Mouse (Mus musculus): ENCODE data around the gene Nkx2-5. TPM values are rescaled to one million over a fixed set of nuclear protein-coding genes. Genes with fewer than 3 reads are reported as not detected.

Gene Nkx2-5
- polyA plus RNA-seq, 1 experiment, result not detected

DNA sequence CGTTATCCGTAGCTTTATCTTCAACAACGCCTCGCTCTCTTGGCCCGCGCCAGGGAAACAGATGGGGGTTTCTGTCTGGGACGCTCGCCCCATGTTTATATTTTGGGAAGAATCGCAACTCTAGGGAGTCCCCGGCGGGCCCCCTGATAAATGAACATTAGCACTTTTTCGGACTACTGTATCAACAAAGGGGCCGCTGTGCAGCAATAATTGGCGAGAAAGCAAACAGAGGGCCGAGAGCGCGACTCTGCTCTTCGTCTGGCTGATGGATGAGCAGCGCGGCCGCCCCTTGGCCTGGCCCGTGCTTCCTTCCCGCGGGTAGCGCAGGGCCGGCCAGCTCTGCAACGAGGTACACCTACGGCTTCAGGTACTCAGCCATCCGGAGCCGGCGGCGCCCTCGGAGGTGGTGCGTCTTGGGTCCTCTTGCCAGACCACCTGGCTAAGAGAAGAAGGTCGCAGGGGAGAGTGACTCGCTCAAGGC is 398 bp downstream of the Nkx2-5 start:
- H3K4me1 ChIP-seq (ENCODE audit: control insufficient read depth, insufficient read depth, insufficient read length, low read length), result peaks cover under 1% of the 10 kb centered on the region; the same call in 1 of the 2 replicates
- no peak overlapping the region for H3K4me3 ChIP-seq (ENCODE audit: insufficient read depth, low read depth, low read length)
- H3K27ac ChIP-seq (replicated peaks; ENCODE audit: low read depth, low read length), result no peak overlapping the region

- Histone ChIP-seq H3K4me1 (ENCODE audit: control insufficient read depth, insufficient read depth, insufficient read length, low read length) (no peaks in the 10 kb centered on the region), H3K4me3 (ENCODE audit: insufficient read depth, low read depth, low read length) (no peak overlapping the region), H3K27ac (replicated peaks; ENCODE audit: low read depth, low read length) (no peak overlapping the region)
These were observed 1.0 kb downstream of the Nkx2-5 start for GRCm38 (mm10) chr17:26843696-26844236.

- H3K27ac ChIP-seq (replicated peaks; ENCODE audit: low read depth, low read length), result no peak overlapping the region
- H3K4me1 ChIP-seq (ENCODE audit: control insufficient read depth, insufficient read depth, insufficient read length, low read length), result no peaks in the 10 kb centered on the region
- no peak overlapping the region for H3K4me3 ChIP-seq (ENCODE audit: insufficient read depth, low read depth, low read length)
These were observed 1.6 kb downstream of the Nkx2-5 start for GRCm38 (mm10) chr17:26843229-26843567.

DNA sequence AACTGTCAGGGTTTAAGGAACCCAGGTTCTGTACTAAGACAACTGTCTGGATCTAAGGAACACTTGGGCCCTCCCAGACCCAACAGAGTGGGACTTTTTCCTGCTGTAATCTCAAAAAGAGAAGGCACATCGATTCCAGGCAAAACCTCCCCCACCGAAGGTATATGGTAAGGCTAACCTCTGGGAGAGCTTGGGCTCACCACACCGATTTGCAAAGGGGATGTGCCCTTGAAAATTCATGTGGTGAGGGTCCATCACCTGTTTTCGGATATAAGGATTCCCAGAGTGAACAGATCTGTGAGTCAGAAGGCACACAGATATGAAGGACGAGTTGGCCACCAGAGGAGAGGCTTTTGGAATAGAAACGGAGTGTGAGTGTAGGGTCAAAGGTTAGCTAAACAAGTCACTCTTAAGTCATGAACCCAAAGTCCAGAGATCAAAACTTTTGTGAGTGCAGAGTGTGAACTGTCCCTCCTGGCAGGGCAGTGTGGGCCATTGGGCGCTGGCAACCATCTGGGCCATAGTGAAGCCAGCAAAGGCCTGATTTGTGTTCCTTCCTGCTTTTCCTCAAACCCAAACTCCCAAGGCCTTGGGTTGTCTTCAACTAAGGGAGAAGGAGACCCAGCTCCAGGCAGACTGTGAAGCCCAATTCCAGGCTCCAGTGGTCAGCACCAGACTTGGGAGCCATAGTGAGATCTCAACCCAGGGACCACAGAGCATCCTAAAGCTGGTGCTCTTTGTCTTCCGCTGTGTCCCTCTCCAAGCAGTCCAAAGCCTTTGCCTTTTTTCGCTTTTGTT is 2.2 kb downstream of the Nkx2-5 start:
- no peak overlapping the region for H3K27ac ChIP-seq (replicated peaks; ENCODE audit: low read depth, low read length)
- H3K4me3 ChIP-seq (ENCODE audit: insufficient read depth, low read depth, low read length), result no peak overlapping the region
- H3K4me1 ChIP-seq (ENCODE audit: control insufficient read depth, insufficient read depth, insufficient read length, low read length), result no peaks in the 10 kb centered on the region

DNA sequence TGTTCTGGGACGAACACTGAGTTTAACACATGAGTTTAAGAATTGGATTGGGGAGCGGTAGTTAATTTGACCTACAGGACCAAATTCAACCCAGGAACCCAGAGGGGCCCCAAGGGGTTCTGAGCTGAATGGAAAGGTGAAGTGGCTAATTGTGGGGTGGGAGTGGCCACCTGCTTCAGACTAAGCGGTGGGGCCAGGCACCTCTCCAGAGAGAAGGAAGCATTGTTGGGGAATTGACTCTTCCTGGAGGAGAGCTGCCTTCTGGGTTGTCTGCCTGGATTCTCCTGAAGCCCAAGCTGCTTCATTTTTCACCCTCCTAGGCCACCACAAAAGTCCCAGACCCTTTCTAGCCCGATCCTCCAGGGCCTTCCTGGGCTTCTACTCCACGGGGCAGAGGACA is 2.8 kb downstream of the Nkx2-5 start:
- Histone ChIP-seq H3K4me3 (ENCODE audit: insufficient read depth, low read depth, low read length) (no peak overlapping the region), H3K4me1 (ENCODE audit: control insufficient read depth, insufficient read depth, insufficient read length, low read length) (no peaks in the 10 kb centered on the region), H3K27ac (replicated peaks; ENCODE audit: low read depth, low read length) (no peak overlapping the region)

GRCm38 (mm10) chr17:26840922-26841731 is 3.7 kb downstream of the Nkx2-5 start:
- Histone ChIP-seq H3K4me3 (ENCODE audit: insufficient read depth, low read depth, low read length) (no peak overlapping the region), H3K27ac (replicated peaks; ENCODE audit: low read depth, low read length) (no peak overlapping the region)

DNA sequence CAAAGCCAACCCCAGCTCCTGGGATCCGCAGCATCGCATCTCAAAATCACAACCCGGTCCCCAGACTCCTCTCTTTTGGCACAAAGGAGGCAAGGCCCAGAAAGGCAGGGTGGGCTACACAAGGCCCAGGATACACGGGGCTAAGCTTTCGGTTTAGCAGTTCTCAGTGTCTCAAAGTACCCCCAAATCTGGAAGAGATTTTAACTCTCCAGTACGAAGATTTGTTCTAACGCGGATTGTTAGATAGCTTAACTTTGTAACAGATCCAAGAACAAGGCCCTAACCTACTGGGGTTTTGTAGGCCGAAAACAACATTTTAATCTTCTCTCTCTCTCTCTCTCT is 4.4 kb downstream of the Nkx2-5 start:
- Histone ChIP-seq H3K27ac (replicated peaks; ENCODE audit: low read depth, low read length) (no peak overlapping the region), H3K4me3 (ENCODE audit: insufficient read depth, low read depth, low read length) (no peak overlapping the region)

More at GRCm38 (mm10) chr17:26840922-26841731, 3.7 kb downstream of the Nkx2-5 start:
- no peaks in the 10 kb centered on the region for H3K4me1 ChIP-seq (ENCODE audit: control insufficient read depth, insufficient read depth, insufficient read length, low read length)

DNA sequence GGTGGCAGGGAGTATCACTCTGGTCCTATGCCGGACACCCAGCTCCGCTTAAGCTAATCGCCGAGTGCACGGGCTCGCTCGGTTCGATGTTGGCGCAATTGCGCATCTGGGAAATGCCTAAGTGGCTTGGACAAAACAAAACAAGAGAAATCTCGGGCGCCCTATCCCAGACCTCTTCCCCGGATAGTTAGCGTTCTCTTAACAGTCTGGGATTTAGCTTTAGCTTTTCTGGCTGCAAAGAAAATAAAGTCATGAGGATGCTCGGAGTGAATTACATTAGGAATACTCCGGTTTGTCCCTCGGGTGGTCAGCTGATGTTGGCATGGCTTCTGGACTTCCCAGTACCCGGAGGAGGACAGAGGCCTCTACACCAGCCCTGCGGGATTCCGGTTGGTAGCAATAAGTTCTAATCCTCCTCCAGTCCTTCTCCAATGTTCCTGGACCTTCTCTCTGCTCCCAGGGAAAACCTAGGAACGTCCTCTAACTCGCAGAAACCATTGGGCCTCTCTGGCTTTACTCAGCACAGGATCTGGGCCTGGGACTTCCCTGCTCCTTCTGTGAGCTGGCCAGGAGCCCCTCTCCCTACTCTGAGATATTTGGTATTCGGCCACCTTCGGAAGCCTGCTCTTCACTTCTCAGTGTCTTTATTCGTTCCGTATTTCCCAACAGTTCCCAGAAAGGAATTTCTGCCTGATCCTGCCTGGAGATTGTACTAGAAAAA is 4.9 kb downstream of the Nkx2-5 start:
- no peaks in the 10 kb centered on the region for H3K4me1 ChIP-seq (ENCODE audit: control insufficient read depth, insufficient read depth, insufficient read length, low read length)
- no peak overlapping the region for H3K4me3 ChIP-seq (ENCODE audit: insufficient read depth, low read depth, low read length)
- H3K27ac ChIP-seq (replicated peaks; ENCODE audit: low read depth, low read length), result no peak overlapping the region

More for the DNA sequence above, 4.4 kb downstream of the Nkx2-5 start:
- H3K4me1 ChIP-seq (ENCODE audit: control insufficient read depth, insufficient read depth, insufficient read length, low read length), result no peaks in the 10 kb centered on the region

DNA sequence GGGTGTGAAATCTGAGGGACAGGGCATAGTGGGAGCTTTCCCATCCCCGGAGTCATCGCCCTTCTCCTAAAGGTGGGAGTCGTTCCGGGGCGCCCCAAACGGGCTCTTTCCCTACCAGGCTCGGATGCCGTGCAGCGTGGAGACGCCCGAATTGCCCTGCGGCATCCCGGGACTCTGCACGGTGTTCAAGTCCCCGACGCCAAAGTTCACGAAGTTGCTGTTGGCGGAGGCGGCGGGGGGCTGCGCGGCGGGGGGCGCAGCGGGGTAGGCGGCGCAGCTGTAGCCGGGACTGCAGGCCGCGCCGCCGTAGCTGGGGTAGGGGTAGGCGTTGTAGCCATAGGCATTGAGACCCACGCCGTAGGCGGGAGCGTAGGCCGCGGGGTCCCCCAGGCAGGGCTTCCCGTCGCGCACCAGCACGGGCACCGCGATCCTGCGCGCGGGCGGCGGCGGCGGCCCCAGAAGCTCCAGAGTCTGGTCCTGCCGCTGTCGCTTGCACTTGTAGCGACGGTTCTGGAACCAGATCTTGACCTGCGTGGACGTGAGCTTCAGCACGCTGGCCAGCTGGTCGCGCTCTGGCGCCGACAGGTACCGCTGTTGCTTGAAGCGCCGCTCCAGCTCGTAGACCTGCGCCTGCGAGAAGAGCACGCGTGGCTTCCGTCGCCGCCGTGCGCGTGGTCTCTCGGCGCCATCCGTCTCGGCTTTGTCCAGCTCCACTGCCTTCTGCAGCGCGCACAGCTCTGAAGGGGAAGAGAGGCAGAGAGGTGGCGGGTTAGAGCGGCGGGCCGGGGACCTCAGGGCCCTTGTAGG is 5.7 kb downstream of the Nkx2-5 start:
- H3K4me3 ChIP-seq (ENCODE audit: insufficient read depth, low read depth, low read length), result no peak overlapping the region
- no peak overlapping the region for H3K27ac ChIP-seq (replicated peaks; ENCODE audit: low read depth, low read length)
- no peaks in the 10 kb centered on the region for H3K4me1 ChIP-seq (ENCODE audit: control insufficient read depth, insufficient read depth, insufficient read length, low read length)

- H3K4me1 ChIP-seq (ENCODE audit: control insufficient read depth, insufficient read depth, insufficient read length, low read length), result no peaks in the 10 kb centered on the region
- no peak overlapping the region for H3K4me3 ChIP-seq (ENCODE audit: insufficient read depth, low read depth, low read length)
- H3K27ac ChIP-seq (replicated peaks; ENCODE audit: low read depth, low read length), result no peak overlapping the region
These were observed 6.5 kb downstream of the Nkx2-5 start for GRCm38 (mm10) chr17:26838191-26838910.

- no peak overlapping the region for H3K27ac ChIP-seq (replicated peaks; ENCODE audit: low read depth, low read length)
- no peak overlapping the region for H3K4me3 ChIP-seq (ENCODE audit: insufficient read depth, low read depth, low read length)
- H3K4me1 ChIP-seq (ENCODE audit: control insufficient read depth, insufficient read depth, insufficient read length, low read length), result no peaks in the 10 kb centered on the region
These were observed 7.2 kb downstream of the Nkx2-5 start for GRCm38 (mm10) chr17:26837546-26837985.

GRCm38 (mm10) chr17:26836786-26837545 is 7.8 kb downstream of the Nkx2-5 start:
- H3K27ac ChIP-seq (replicated peaks; ENCODE audit: low read depth, low read length), result no peak overlapping the region
- H3K4me1 ChIP-seq (ENCODE audit: control insufficient read depth, insufficient read depth, insufficient read length, low read length), result no peaks in the 10 kb centered on the region
- no peak overlapping the region for H3K4me3 ChIP-seq (ENCODE audit: insufficient read depth, low read depth, low read length)

GRCm38 (mm10) chr17:26836377-26836776 is 8.4 kb downstream of the Nkx2-5 start:
- Histone ChIP-seq H3K4me1 (ENCODE audit: control insufficient read depth, insufficient read depth, insufficient read length, low read length) (no peaks in the 10 kb centered on the region), H3K4me3 (ENCODE audit: insufficient read depth, low read depth, low read length) (no peak overlapping the region), H3K27ac (replicated peaks; ENCODE audit: low read depth, low read length) (no peak overlapping the region)
